Mouse (Mus musculus) cerebellum, adult 9-11 months (tissue): ENCODE measurements around the gene Sash3.

ENCODE experiments used
- DNase-seq: peaks from one replicate; pipeline ENCODE4 v3.0.0; 2022

Gene Sash3

GRCm38 (mm10) chrX:48146262-48146661, at the start of gene Sash3:
Gene Sash3 (plus strand): TSS chrX:48146436.
- no peak for DNase-seq

- no peak for DNase-seq
Measured at GRCm38 (mm10) chrX:48096580-48096979, 49.7 kb upstream of the Sash3 start.

DNA sequence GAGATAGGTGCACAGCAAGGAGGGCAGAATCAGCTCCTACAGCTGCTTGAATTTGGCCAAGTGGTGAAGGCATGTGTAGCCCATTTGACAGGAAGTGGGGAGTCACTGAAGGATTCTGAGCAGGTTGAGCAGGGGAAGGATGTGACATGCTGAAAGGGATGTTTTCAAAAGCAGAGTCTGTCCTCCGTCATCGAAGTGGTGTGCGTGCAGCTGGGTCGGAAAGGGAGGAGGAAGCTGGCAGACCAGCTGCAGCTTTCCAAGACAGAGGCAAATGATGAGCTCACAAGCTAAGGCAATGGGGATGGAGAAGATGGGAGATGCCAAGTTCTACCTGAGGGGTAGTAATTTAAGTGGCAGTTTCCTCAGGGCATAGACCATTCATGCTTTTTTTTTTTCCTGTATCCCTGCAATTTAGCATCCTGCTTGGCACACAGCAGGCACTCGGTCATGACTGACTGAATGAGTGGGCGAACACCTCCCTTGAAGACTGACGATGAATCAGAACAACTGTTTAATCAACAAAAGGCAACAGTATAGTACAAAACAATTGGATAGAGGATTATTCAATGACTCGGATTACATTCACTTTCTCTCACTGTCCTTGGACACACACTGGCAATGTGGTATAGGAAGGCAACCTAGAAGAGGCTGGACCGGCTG, 47.6 kb upstream of the Sash3 start:
- DNase-seq: no peak

DNA sequence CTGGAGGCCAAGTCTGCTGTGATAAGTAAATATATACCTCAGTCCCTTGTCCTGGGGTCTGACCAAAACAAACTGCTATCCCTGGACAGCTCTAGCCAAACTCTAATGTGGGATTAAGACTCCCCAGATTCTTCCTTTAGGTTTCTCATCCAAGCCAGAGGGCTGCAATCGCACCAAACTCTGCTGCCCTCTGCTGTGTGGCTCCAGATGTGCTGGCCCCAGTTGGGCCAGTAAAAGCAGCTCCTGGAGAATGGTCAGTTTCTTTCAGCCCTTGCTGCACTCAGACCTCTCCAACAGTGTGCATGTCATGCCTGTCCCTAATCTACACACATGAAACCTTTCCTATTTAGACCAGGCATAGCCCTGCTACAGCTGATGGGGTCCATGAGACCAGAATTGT, 46.4 kb upstream of the Sash3 start:
- DNase-seq: no peak

- DNase-seq: peak; percentile 38
Measured at GRCm38 (mm10) chrX:48103256-48103655, 43.0 kb upstream of the Sash3 start.

DNA sequence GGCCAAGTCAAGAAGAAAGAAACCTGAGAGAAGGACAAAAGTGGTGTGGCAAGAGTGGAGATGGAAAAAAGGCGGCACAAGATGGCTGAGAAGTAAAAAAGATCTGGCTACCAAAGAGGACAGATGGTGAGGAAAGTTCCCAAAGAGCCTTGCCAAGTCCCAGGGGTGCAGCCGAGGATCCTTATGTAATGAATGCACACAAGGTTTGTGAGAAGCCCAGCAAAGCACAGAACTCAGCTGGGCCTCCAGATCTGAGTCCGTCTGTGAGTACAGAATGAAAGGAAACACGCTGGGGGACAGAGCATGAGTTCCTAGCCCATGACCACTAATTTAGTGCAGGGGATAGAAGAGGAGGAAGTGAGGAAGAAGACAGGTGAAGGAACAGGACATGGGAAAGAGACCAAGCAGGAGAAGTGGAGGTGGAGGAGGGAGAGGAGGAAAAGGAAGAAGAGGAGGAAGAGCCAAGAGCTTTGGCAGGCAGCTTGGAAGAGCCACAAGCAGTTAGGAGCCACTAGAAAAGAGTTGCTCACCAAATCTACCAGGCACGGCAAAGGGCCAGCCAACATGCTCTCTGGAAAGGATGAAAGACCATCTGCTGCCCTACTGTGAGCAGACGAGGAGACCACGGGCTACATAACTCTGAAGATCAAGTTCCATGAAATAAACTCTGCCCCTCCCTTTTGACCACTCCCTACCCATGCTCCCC, 41.3 kb upstream of the Sash3 start:
- DNase-seq: peak; percentile 80

GRCm38 (mm10) chrX:48106226-48106625, 40.0 kb upstream of the Sash3 start:
- no peak for DNase-seq

- no peak for DNase-seq
Measured at GRCm38 (mm10) chrX:48108394-48109315, 37.6 kb upstream of the Sash3 start, which contains the start of gene Xpnpep2. Gene Xpnpep2 (plus strand): TSS chrX:48108725.

GRCm38 (mm10) chrX:48109316-48109655, 37.0 kb upstream of the Sash3 start:
- DNase-seq: no peak

- no peak for DNase-seq
Measured at GRCm38 (mm10) chrX:48119294-48119693, 26.9 kb upstream of the Sash3 start.

DNA sequence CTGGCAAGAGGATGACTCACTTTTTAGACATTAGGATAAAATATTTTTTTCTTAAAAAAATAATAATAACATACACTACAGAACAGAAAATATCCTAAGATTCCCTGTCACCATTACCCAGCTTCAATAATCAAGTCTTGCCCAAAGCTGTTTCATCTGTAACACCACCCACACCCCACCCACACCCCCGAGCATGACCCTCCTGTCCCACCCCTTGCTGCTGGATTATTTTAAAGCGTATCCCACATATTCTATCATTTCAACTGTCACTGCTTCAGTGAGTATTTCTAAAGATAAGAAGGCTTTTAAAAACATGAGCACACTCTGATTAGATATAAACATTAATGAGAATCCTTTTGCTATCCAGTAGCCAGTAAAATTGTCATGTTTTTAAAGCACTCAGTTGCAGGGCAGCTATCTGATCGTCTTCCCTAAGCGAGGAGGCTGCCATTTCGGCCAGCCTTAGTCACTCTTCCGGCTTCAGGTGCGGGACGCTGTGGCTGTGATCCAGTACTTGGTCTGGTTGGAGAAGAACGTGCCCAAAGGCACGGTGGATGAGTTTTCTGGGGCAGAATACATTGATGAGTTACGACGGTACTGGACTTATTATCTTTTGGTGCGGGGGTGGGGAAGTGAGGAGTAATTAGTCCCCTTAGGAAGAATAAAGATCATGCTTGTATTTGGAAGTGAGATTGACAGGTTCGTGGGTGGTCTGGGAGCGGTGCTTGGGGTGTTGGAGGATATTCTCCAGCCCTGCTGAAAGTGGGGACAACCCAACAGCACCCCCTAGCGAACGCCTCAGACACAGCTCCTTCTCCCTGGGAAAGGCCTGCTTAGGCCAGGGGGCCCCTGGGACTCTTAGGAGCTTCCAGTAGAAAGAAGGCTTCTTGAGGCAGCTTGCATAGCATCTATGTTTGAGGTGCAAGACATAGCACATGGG, 21.8 kb upstream of the Sash3 start:
- DNase-seq: peak; percentile 77

GRCm38 (mm10) chrX:48126903-48127476, 19.2 kb upstream of the Sash3 start:
- DNase-seq: no peak

DNA sequence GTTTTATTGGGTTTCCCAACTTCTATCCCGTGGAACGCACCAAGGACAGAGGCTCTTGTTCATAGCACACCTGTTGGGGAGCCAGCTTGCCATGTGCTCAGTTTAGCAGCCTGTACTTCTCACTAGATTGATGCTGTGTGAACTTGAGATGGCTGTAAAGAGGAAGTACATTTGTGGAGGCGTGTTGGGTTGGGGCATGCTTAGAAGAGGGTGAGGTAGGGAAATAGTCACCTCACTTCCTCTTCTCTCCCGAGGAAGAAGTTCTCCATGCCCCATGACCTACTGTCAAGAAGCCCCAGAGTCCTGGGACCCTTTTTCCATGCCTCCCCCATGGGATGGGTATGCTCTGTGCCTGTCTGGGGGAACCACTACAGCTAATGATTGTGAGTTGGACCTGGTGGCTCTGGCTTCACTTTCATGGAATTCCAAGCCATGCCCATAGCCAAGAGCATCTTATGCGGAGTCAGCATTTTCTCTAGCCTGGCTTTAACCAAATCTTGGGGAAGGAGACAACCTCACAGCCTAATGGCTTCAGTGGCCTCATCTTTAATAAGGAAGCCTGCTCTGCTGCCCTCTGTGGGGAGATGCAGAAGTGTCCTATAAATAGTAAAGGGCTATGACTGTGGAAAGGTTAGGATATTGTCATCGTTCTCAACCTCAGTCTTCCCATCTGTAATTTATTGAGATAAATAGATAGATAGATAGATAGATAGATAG, 18.6 kb upstream of the Sash3 start:
- no peak for DNase-seq

DNA sequence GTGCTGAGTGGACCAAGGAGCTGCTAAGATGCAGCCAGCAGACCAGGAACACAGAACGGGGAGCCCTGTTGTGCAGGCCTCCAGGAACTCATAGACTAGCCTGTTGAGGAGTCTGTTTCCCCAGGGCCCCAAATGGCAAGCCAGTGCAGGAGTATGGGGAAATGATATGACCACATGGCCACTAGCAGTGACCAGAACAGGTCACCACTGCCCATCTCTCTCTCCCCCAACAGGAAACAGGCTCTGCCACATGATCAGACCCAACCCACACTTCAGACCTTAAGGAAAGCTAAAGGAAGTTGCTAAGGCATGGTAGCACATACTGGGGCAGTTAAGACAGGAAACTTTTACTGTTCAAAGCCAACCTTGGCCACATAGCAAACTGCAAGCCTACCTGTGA, 17.1 kb upstream of the Sash3 start:
- DNase-seq: no peak

GRCm38 (mm10) chrX:48136935-48137334, 9.3 kb upstream of the Sash3 start:
- no peak for DNase-seq

DNA sequence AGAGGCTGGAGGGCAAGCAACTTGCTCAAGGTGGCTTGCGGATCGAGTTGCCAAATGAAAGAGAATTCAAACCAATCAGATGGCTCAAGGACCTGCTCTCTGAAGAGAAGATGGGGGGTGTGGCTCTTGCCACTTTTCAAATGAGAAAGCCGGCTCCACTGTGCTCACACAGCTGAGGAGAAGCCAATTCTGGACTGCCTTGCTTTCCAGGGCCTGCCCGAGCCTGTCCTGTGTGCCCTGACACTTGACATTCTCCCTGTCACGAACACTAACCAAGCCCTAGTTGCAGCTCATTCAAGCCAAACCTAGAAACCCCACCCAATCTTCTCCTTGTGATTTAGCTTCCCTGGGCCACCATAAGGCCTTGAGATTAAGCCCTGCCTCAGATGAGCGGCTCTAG, 8.2 kb upstream of the Sash3 start:
- no peak for DNase-seq

DNA sequence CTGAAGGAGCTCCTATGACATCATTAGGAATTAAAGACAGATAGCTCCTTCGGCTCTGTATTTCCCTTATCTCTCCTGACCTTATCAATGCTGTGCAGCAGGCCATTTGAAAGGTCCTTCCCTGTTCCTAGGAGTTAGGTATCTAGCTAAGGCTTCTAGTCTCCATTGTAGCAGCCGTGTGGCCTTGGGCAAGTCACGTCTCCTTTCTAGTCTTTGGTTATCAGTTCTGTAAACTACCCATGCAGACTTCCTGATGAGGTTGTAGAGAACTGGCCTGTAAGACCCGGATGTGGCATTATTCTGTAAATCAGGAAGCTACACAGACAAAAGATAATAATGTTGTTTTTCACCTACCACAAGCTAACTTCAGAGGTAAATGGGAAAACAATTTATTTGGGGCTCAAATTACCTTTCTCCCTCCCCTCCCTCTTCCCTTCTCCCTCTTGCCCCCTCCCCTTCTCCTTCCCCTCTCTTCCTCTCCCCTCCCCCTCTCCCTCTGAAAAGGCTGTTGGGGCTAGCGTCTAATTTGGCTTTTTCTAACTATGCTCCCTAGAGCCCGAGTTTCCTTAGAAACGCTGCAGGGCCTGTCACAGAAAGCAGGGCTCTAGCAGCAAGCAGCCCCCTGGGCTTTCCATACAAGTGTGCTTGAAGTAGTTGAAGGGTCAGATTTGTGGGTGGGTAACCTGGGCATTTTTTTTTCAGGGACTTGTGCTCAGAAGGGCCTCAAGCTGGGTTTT, 7.5 kb upstream of the Sash3 start:
- DNase-seq: no peak

- DNase-seq: no peak
Measured at GRCm38 (mm10) chrX:48139368-48140285, 6.6 kb upstream of the Sash3 start.

- DNase-seq: no peak
Measured at GRCm38 (mm10) chrX:48140286-48140877, 5.9 kb upstream of the Sash3 start.
